Mouse (Mus musculus) limb, embryonic 14.5 days (tissue): ENCODE data around the gene Arl13a. TPM values are rescaled to one million over a fixed set of nuclear protein-coding genes. Genes with fewer than 3 reads are reported as not detected.

Experiments
- ATAC-seq: fragments of 200-750 bp; cut with Nextera tagmentation; 2 replicates; pipeline ENCODE4 v1.8.0; 2017; ENCODE audit warnings: low read depth, moderate number of reproducible peaks, moderate TSS enrichment; ENCODE audit not compliant: low FRiP score
- DNase-seq: peaks from one replicate; pipeline ENCODE4 v3.0.0-alpha.2; 2015; ENCODE audit warnings: low spot score
- H3K27ac ChIP-seq: fragments of 300-500 bp; sonication (generic); replicated peaks from 2 replicates; pipeline ENCODE4 v1.5.1; 2014; ENCODE audit warnings: low read depth, mild to moderate bottlenecking, low read length, moderate library complexity, mixed read lengths
- H3K27me3 ChIP-seq: fragments of 300-500 bp; sonication (generic); 2 replicates; pipeline ENCODE4 v1.6.1; 2014; ENCODE audit warnings: low read length, mixed read lengths; ENCODE audit not compliant: control insufficient read depth, insufficient read depth
- H3K36me3 ChIP-seq: fragments of 300-500 bp; sonication (generic); 2 replicates; pipeline ENCODE4 v1.6.1; 2014; ENCODE audit warnings: mild to moderate bottlenecking, low read length, moderate library complexity, mixed read lengths; ENCODE audit not compliant: control insufficient read depth, insufficient read depth
- H3K4me1 ChIP-seq: fragments of 300-500 bp; sonication (generic); 2 replicates; pipeline ENCODE4 v1.6.1; 2014; ENCODE audit warnings: antibody characterized with exemption, low read length, mixed read lengths; ENCODE audit not compliant: control insufficient read depth, insufficient read depth
- H3K4me2 ChIP-seq: fragments of 300-500 bp; sonication (generic); replicated peaks from 2 replicates; pipeline ENCODE4 v1.6.1; 2014; ENCODE audit warnings: low read depth, mild to moderate bottlenecking, low read length, moderate library complexity; ENCODE audit not compliant: severe bottlenecking
- H3K4me3 ChIP-seq: fragments of 300-500 bp; sonication (generic); replicated peaks from 2 replicates; pipeline ENCODE4 v1.5.1; 2014; ENCODE audit warnings: low read length
- H3K9ac ChIP-seq: fragments of 300-500 bp; sonication (generic); 2 replicates; pipeline ENCODE4 v1.6.1; 2014; ENCODE audit warnings: mild to moderate bottlenecking, low read depth, low read length, moderate library complexity; ENCODE audit not compliant: severe bottlenecking
- H3K9me3 ChIP-seq: fragments of 300-500 bp; sonication (generic); 2 replicates; pipeline ENCODE4 v1.6.1; 2016; ENCODE audit warnings: low read length; ENCODE audit not compliant: control insufficient read depth
- POLR2A ChIP-seq: fragments of 200-500 bp; IDR thresholded peaks from 2 replicates; pipeline ENCODE4 v1.8.0; 2012; ENCODE audit warnings: inconsistent platforms, mild to moderate bottlenecking, moderate library complexity, borderline replicate concordance; ENCODE audit not compliant: insufficient read depth, insufficient read length; ENCODE audit errors: extremely low read depth
- WGBS: fragments of 180-500 bp; shearing (Covaris S2); extraction: QIAGEN DNeasy Blood & Tissue Kit; methylation state at CpG from one replicate; pipeline ENCODE4 v1.1.7; 2014; 5-methylcytosine and 5-hydroxymethylcytosine counted together
- polyA plus RNA-seq, 2 experiments: library from polyadenylated mRNA; depleted of rRNA in 1 of 2; stranded (reverse) in 1 of 2; unstranded in 1 of 2; fragments of >200 nt; fragmentation: Nextera tagmentation in 1 of 2; extraction: Ambion mirVana in 1 of 2; gene quantifications; 2 replicates each; pipeline versions ENCODE4 v1.2.1 to v1.2.3; 2012 to 2014

Gene Arl13a
- polyA plus RNA-seq, 2 experiments: not detected

DNA sequence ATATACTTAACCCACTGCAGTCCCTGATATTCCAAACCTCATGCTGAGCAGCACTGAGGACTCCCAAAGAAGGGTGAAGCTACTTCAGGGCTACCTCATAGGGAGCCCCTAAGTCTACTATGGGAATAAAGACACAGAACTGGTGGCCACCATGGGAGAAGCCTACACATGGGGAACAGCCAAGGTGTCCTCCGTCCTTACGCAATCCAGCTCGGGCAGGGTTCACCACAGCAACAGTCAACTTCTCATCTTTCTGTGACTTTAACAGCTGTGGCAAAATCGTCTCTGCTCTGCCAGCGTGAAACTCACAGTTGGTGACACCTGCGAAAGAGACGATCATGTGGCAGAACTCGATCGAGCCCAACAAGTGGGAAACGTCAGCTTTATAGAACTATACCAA is 51.0 kb downstream of the Arl13a start:
- H3K36me3 ChIP-seq: no peaks in the 10 kb centered on the region
- H3K4me1 ChIP-seq: no peaks in the 10 kb centered on the region
- WGBS: 92% methylated on average over 10 of the region's 10 CpGs
- no peak overlapping the region for H3K4me3 ChIP-seq
- ATAC-seq (no peak), DNase-seq (no peak)
- TF ChIP-seq POLR2A: no peak
- no peaks in the 10 kb centered on the region for H3K27me3 ChIP-seq
- no peaks in the 10 kb centered on the region for H3K9me3 ChIP-seq
- H3K27ac ChIP-seq: no peak overlapping the region
- no peak overlapping the region for H3K4me2 ChIP-seq
- no peak overlapping the region for H3K9ac ChIP-seq

DNA sequence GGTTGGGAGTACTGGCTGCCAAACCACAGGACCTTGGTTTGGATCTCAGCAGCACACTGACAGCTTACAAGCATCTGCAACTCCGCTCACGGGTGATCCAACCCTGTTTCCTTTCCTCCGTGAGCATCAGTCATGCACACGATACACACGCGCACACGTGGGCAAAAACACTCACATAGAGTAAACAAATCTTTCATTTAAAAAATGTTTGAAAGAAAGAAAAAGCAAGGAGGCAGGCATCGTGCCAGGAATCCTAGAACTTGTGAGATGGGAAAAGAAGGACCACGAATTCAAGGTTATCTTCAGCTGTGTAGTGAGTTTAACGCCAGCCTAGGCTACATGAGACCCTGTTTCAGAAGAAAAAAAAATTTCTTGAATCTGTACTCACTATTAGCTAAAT is 58.6 kb downstream of the Arl13a start:
- no peak overlapping the region for H3K9ac ChIP-seq
- ATAC-seq: no peak
- H3K9me3 ChIP-seq: no peaks in the 10 kb centered on the region
- no peaks in the 10 kb centered on the region for H3K27me3 ChIP-seq
- no peak for DNase-seq
- H3K4me2 ChIP-seq: no peak overlapping the region
- no peaks in the 10 kb centered on the region for H3K36me3 ChIP-seq
- H3K27ac ChIP-seq: no peak overlapping the region
- H3K4me1 ChIP-seq: no peaks in the 10 kb centered on the region
- TF ChIP-seq POLR2A: no peak
- WGBS: 92% methylated on average over 10 of the region's 10 CpGs
- H3K4me3 ChIP-seq: no peak overlapping the region

DNA sequence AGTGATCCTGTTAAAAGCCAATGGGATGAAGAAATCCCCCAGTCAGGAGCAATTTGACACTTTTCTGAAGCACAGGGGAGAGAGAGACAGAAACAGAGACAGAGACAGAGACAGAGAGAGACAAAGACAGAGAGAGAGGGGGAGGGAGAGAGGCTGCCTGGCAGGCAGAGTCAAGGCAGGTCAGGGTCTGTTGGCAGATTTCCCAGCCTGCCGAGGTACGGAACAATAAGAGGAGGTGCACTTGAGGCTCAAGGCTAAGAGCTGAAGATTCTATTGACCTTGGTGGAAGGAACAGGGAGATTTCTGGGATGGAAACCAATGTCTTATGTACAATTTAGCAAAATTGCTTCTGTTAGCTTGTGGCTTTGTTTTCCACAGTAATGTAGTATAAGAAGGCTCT is 60.9 kb downstream of the Arl13a start:
- H3K9me3 ChIP-seq: no peaks in the 10 kb centered on the region
- no peak overlapping the region for H3K4me3 ChIP-seq
- DNase-seq (no peak), ATAC-seq (no peak)
- H3K4me1 ChIP-seq: no peaks in the 10 kb centered on the region
- no peak overlapping the region for H3K27ac ChIP-seq
- no peak overlapping the region for H3K9ac ChIP-seq
- no peaks in the 10 kb centered on the region for H3K36me3 ChIP-seq
- TF ChIP-seq POLR2A: no peak
- WGBS: 53% methylated on average over 2 of the region's 2 CpGs
- no peaks in the 10 kb centered on the region for H3K27me3 ChIP-seq
- no peak overlapping the region for H3K4me2 ChIP-seq

Other genes starting within 250 kb of the Arl13a start
- gene Sytl4, start 205.7 kb upstream of the Arl13a start, polyA plus RNA-seq (2012; rRNA removed): 3.0 and 3.1 TPM in 2 replicates
- 2.7 and 3.0 TPM in 2 replicates for gene Sytl4, start 205.7 kb upstream of the Arl13a start, polyA plus RNA-seq (2014; fragmentation: Nextera tagmentation; extraction: Ambion mirVana)
- gene Cstf2, start 128.3 kb upstream of the Arl13a start, polyA plus RNA-seq (2012; rRNA removed): 30.6 and 31.4 TPM in 2 replicates
- 38.4 and 46.4 TPM in 2 replicates for gene Cstf2, start 128.3 kb upstream of the Arl13a start, polyA plus RNA-seq (2014; fragmentation: Nextera tagmentation; extraction: Ambion mirVana)
- 0.57 and 0.72 TPM in 2 replicates for gene Xkrx, start 25.4 kb upstream of the Arl13a start, polyA plus RNA-seq (2012; rRNA removed)
- 0.11 and 0.59 TPM in 2 replicates for gene Xkrx, start 25.4 kb upstream of the Arl13a start, polyA plus RNA-seq (2014; fragmentation: Nextera tagmentation; extraction: Ambion mirVana)
- 0.06 TPM in 1 of 2 replicates, not detected in the other for gene Nox1, start 34.5 kb downstream of the Arl13a start, polyA plus RNA-seq (2012; rRNA removed)
- gene Nox1, start 34.5 kb downstream of the Arl13a start, polyA plus RNA-seq (2014; fragmentation: Nextera tagmentation; extraction: Ambion mirVana): not detected in 2 replicates
- 11.2 and 11.3 TPM in 2 replicates for gene Trmt2b, start 89.5 kb downstream of the Arl13a start, polyA plus RNA-seq (2012; rRNA removed)
- gene Trmt2b, start 89.5 kb downstream of the Arl13a start, polyA plus RNA-seq (2014; fragmentation: Nextera tagmentation; extraction: Ambion mirVana): 16.3 and 18.2 TPM in 2 replicates
- gene Tmem35a, start 107.7 kb downstream of the Arl13a start, polyA plus RNA-seq (2012; rRNA removed): 9.2 and 9.8 TPM in 2 replicates
- gene Tmem35a, start 107.7 kb downstream of the Arl13a start, polyA plus RNA-seq (2014; fragmentation: Nextera tagmentation; extraction: Ambion mirVana): 7.4 and 9.6 TPM in 2 replicates
- gene Cenpi, start 120.6 kb downstream of the Arl13a start, polyA plus RNA-seq (2012; rRNA removed): 17.2 and 18.6 TPM in 2 replicates
- 29.4 and 31.9 TPM in 2 replicates for gene Cenpi, start 120.6 kb downstream of the Arl13a start, polyA plus RNA-seq (2014; fragmentation: Nextera tagmentation; extraction: Ambion mirVana)
- 11.3 and 12.8 TPM in 2 replicates for gene Drp2, start 217.1 kb downstream of the Arl13a start, polyA plus RNA-seq (2012; rRNA removed)
- 3.2 and 3.6 TPM in 2 replicates for gene Drp2, start 217.1 kb downstream of the Arl13a start, polyA plus RNA-seq (2014; fragmentation: Nextera tagmentation; extraction: Ambion mirVana)